Mouse (Mus musculus) CH12.LX (cell line): Measurements from ENCODE around the gene Ccr2. TPM values are rescaled to one million over a fixed set of nuclear protein-coding genes. Genes with fewer than 3 reads are reported as not detected.

Experiments
- DNase-seq: peaks from one replicate; pipeline ENCODE4 v3.0.0-alpha.2; 2013; ENCODE audit errors: extremely low read depth
- H3K27ac ChIP-seq: 2 replicates; pipeline ENCODE4 v1.5.1; 2012; ENCODE audit warnings: low read depth, mild to moderate bottlenecking, control low read depth, moderate library complexity; ENCODE audit not compliant: insufficient read depth
- H3K27me3 ChIP-seq: replicated peaks from 2 replicates; pipeline ENCODE3; 2012; ENCODE audit warnings: inconsistent platforms
- H3K36me3 ChIP-seq, 2 experiments: replicated peaks in 1 of 2; 2 replicates each; pipeline versions ENCODE3 to v1.6.1; 2012; ENCODE audit warnings: inconsistent platforms in 1 of 2, low read length in 1 of 2, mild to moderate bottlenecking in 1 of 2, mixed read lengths in 1 of 2, moderate library complexity in 1 of 2; ENCODE audit not compliant: control insufficient read depth in 1 of 2, insufficient read depth in 1 of 2
- H3K4me1 ChIP-seq, 2 experiments: 2 replicates each; pipeline ENCODE4 v1.6.1; 2012; ENCODE audit warnings: inconsistent platforms in 1 of 2, moderate library complexity in 1 of 2; ENCODE audit not compliant: insufficient read depth in 2 of 2, control insufficient read depth in 1 of 2
- H3K4me2 ChIP-seq: 2 replicates; pipeline ENCODE4 v1.6.1; 2012; ENCODE audit warnings: low read depth, mild to moderate bottlenecking, control low read depth; ENCODE audit not compliant: poor library complexity, insufficient read depth, severe bottlenecking
- H3K4me3 ChIP-seq, 3 experiments: fragments of 150-350 bp in 1 of 3; sonication (generic) in 1 of 3; replicated peaks in 1 of 3; 2 replicates each; pipeline versions ENCODE3 to v1.5.1; 2011 to 2012; ENCODE audit warnings: low read depth in 2 of 3, low read length in 2 of 3, mild to moderate bottlenecking in 2 of 3, moderate library complexity in 2 of 3, control low read depth in 1 of 3, improper control_type of control experiment in 1 of 3, inconsistent platforms in 1 of 3, mixed read lengths in 1 of 3; ENCODE audit not compliant: poor library complexity in 1 of 3
- H3K79me2 ChIP-seq: replicated peaks from 2 replicates; pipeline ENCODE4 v1.6.1; 2012; ENCODE audit warnings: mild to moderate bottlenecking, moderate library complexity; ENCODE audit not compliant: control insufficient read depth, poor library complexity, insufficient read depth, severe bottlenecking; ENCODE audit errors: extremely low read depth
- H3K9ac ChIP-seq: 2 replicates; pipeline ENCODE4 v1.6.1; 2012; ENCODE audit warnings: low read depth, mild to moderate bottlenecking, control low read depth, moderate library complexity; ENCODE audit not compliant: insufficient read depth
- H3K9me3 ChIP-seq: replicated peaks from 2 replicates; pipeline ENCODE3; 2012; ENCODE audit warnings: low read length, inconsistent platforms, mixed read lengths
- CHD2 ChIP-seq: IDR thresholded peaks from 2 replicates; pipeline ENCODE4 v1.6.1; 2011; ENCODE audit warnings: low read length, improper control_type of control experiment
- E2F4 ChIP-seq: IDR thresholded peaks from 2 replicates; pipeline ENCODE4 v1.6.1; 2011; ENCODE audit warnings: low read depth, low read length, improper control_type of control experiment; ENCODE audit not compliant: insufficient replicate concordance
- EP300 ChIP-seq: IDR thresholded peaks from 2 replicates; pipeline ENCODE4 v1.6.1; 2011; ENCODE audit warnings: low read length, improper control_type of control experiment
- IRF4 ChIP-seq: IDR thresholded peaks from 2 replicates; pipeline ENCODE4 v1.6.1; 2014; ENCODE audit warnings: low read depth, mild to moderate bottlenecking, inconsistent platforms, low read length, improper control_type of control experiment
- JUN ChIP-seq: IDR thresholded peaks from 2 replicates; pipeline ENCODE4 v1.6.1; 2011; ENCODE audit warnings: low read depth, mild to moderate bottlenecking, low read length, improper control_type of control experiment, moderate library complexity; ENCODE audit not compliant: insufficient read depth
- JUND ChIP-seq: conservative IDR thresholded peaks from 2 replicates; pipeline ENCODE4 v1.6.1; 2011; ENCODE audit warnings: low read depth, low read length, improper control_type of control experiment
- MAFK ChIP-seq: IDR thresholded peaks from 2 replicates; pipeline ENCODE4 v1.6.1; 2011; ENCODE audit warnings: low read length, improper control_type of control experiment; ENCODE audit not compliant: insufficient replicate concordance
- SIN3A ChIP-seq: IDR thresholded peaks from 2 replicates; pipeline ENCODE4 v1.6.1; 2012; ENCODE audit warnings: low read length, improper control_type of control experiment, inconsistent platforms
- TBP ChIP-seq: conservative IDR thresholded peaks from 2 replicates; pipeline ENCODE4 v1.6.1; 2011; ENCODE audit warnings: low read depth, low read length, improper control_type of control experiment
- ZMIZ1 ChIP-seq: IDR thresholded peaks from 2 replicates; pipeline ENCODE4 v1.6.1; 2012; ENCODE audit warnings: low read depth, mild to moderate bottlenecking, inconsistent platforms, low read length, improper control_type of control experiment
- dilution Hi-C: fragments of 300-500 bp; cut with MboI; formaldehyde crosslinking; loops from 2 replicates; pipeline ENCODE4 v1.14.3; 2020; ENCODE audit warnings: low sequenced_read_pairs; ENCODE audit not compliant: extremely low pct_unique_long_range_greater_than_20kb, extremely low pct_ligation_motif_present
- in situ Hi-C: fragments of 300-500 bp; cut with MboI; formaldehyde crosslinking; loops from 3 replicates; pipeline ENCODE4 v1.14.3; 2019; ENCODE audit warnings: low sequenced_read_pairs, low pct_ligation_motif_present, low pct_unique_long_range_greater_than_20kb, mixed read lengths
- polyA plus RNA-seq: library from polyadenylated mRNA; unstranded; fragments of >175 nt; gene quantifications from 2 replicates; pipeline ENCODE4 v1.2.1, GENCODE M21; 2012; ENCODE audit warnings: low read depth; ENCODE audit not compliant: insufficient read length
- total RNA-seq, 2 experiments: library from RNA; depleted of rRNA; stranded (reverse); fragments of 300-350 nt in 1 of 2; fragments of >200 nt in 1 of 2; gene quantifications; 2 replicates each; pipeline ENCODE4 v1.2.3; 2012 to 2014

The Ccr2 gene
- total and polyA plus RNA-seq, 3 experiments, result not detected

DNA sequence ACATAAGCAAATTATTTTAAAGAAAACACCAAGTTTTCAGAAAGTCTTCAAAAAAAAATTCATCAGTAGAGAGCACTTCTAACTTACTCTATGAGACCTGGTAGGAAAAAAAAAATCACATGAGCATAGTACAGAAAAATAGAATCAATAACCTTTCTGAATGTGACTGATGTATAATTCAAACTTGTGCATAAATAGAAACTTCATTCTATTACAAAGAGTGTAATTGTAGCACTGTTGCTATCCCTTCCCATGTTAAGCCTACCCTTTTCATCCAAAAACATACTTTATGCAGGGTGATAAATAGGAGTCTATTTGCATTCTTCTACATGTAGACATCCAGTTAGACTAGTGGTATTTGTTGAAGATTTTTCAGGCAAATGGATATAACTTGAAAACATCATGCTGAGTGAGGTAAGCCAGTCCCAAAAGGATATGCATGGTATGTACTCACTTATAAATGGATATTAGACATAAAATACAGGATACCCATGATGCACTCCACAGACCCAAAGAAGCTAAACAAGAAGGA, 35.1 kb upstream of the Ccr2 start:
- TF ChIP-seq ZMIZ1, result 0 out of 2 replicates have a peak, but pooled peaks have one; percentile 62
- TF ChIP-seq TBP, result peak; percentile 83
- TF ChIP-seq SIN3A, result no peak
- no peak for TF ChIP-seq CHD2
- H3K9me3 ChIP-seq, result no peaks in the 10 kb centered on the region
- in situ Hi-C loops (no loop called here), dilution Hi-C loops (no loop called here)
- no peak overlapping the region for H3K4me2 ChIP-seq
- H3K9ac ChIP-seq, result no peak overlapping the region
- no peaks in the 10 kb centered on the region for H3K36me3 ChIP-seq
- H3K4me3 ChIP-seq, result no peak overlapping the region
- no peaks in the 10 kb centered on the region for H3K79me2 ChIP-seq
- no peak overlapping the region for H3K27ac ChIP-seq
- no peaks in the 10 kb centered on the region for H3K27me3 ChIP-seq
- DNase-seq, result no peak
- H3K4me1 ChIP-seq, result peaks cover 4 to 16% of the 10 kb centered on the region in 2 experiments; a peak in 3 of 4 replicates

DNA sequence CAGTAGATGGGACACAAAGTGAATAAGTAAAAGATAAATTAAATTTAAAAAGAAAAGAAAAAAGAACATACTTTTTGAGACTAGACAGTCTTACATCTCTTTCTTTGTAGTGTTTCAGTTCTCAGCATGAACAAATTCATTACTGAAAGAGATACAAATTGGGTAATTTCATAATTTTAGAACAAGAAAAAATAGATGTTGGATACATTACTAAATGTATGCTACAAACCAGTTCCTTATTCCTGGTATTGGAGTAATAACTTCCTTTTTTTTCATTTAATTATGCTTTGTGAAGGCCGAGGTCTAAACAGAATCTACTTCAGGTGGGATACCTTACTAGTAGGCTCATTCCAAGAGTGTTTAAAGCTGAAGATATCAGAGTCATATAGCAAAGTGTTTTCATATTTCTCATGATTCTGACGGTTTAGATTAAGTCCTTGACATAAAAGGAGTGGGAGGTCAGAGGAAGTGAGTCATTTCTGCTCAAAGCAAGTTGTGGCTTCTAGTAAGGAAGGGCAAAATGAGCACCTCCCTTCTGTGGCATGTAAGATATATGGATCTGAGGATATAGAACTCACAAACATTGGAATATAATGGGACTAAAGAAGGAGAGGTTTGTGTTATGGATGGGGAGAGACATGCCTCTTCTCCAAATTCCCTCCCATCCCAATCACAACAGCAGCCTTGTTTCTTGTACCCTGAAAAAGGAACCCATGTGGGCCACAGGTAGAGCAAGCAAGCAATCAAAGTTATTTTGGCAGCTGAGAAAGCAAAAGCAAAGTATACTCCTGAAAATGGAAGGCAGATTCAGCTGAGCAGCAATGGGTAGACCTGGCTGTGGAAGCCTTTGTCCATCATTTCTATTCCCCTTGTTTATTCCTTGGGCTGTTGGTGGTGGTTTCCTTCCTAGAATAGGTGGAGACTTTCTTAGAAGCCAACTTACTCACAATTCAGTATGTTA, 33.4 kb upstream of the Ccr2 start:
- in situ Hi-C loops (no loop called here), dilution Hi-C loops (no loop called here)
- no peak for DNase-seq
- peaks cover 4 to 16% of the 10 kb centered on the region in 2 experiments; a peak in 3 of 4 replicates for H3K4me1 ChIP-seq
- no peaks in the 10 kb centered on the region for H3K9me3 ChIP-seq
- H3K4me3 ChIP-seq, result no peak overlapping the region
- H3K36me3 ChIP-seq, result no peaks in the 10 kb centered on the region
- no peaks in the 10 kb centered on the region for H3K27me3 ChIP-seq
- TF ChIP-seq EP300, result peak; percentile 60; the same call in 1 of the 2 replicates
- no peak for TF ChIP-seq MAFK
- TF ChIP-seq JUND, result peak; percentile 51; the same call in 1 of the 2 replicates
- TF ChIP-seq IRF4, result peak; percentile 45
- TF ChIP-seq JUN, result 0 out of 2 replicates have a peak, but pooled peaks have one; percentile 4
- no peaks in the 10 kb centered on the region for H3K79me2 ChIP-seq
- no peak overlapping the region for H3K9ac ChIP-seq
- H3K4me2 ChIP-seq, result no peak overlapping the region
- no peak overlapping the region for H3K27ac ChIP-seq

DNA sequence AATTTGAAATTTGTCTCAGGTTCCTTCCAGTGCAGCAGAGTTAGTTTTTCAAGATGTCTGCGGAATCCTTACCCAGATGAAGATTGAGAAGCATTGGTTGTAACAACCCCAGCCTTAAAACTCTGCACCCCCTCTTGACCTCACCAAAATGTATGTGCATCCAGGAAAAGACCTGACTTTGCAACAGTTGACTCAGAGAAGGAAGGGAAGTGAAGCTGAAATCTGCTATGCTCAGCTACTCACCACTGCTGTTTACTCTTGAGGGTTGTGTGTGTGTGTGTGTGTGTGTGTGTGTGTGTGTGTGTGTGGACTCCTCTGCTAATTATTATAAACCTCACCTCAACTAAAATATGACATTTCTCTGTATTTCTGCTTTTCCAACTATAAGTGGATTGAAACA, 30.2 kb upstream of the Ccr2 start:
- no peaks in the 10 kb centered on the region for H3K27me3 ChIP-seq
- H3K4me3 ChIP-seq, result no peak overlapping the region
- H3K4me2 ChIP-seq, result no peak overlapping the region
- dilution Hi-C loops, result no loop called here
- peaks cover 4 to 16% of the 10 kb centered on the region in 2 experiments; a peak in 3 of 4 replicates for H3K4me1 ChIP-seq
- DNase-seq, result no peak
- in situ Hi-C loops, result no loop called here
- no peaks in the 10 kb centered on the region for H3K79me2 ChIP-seq
- no peak overlapping the region for H3K9ac ChIP-seq
- no peak overlapping the region for H3K27ac ChIP-seq
- H3K9me3 ChIP-seq, result no peaks in the 10 kb centered on the region
- H3K36me3 ChIP-seq, result no peaks in the 10 kb centered on the region
- peak; percentile 54; the same call in 1 of the 2 replicates for TF ChIP-seq IRF4
- TF ChIP-seq E2F4, result no peak
- TF ChIP-seq MAFK, result 0 out of 2 replicates have a peak, but pooled peaks have one; percentile 59
